Mouse (Mus musculus) megakaryocyte progenitor cell, adult 5-6 weeks (primary cell): ENCODE data around the gene Fam174b. TPM values are rescaled to one million over a fixed set of nuclear protein-coding genes. Genes with fewer than 3 reads are reported as not detected.

ENCODE experiments used
- ATAC-seq: replicated peaks from 2 replicates; pipeline ENCODE4 v1.8.0; 2016; ENCODE audit warnings: mild to moderate bottlenecking, moderate TSS enrichment, inconsistent platforms; ENCODE audit not compliant: poor library complexity
- total RNA-seq, 2 experiments: library from RNA; stranded (forward) in 1 of 2; stranded (reverse) in 1 of 2; fragments of 157-497, 149-512 nt in 1 of 2; fragments of 200-1000 nt in 1 of 2; gene quantifications; 2 replicates each; pipeline versions ENCODE4 v1.2.3 to v1.2.4; 2015 to 2017

Fam174b gene
- total RNA-seq (2015) = 3.0 and 3.3 TPM in 2 replicates
- 6.0 and 6.7 TPM in 2 replicates for total RNA-seq (2017)

DNA sequence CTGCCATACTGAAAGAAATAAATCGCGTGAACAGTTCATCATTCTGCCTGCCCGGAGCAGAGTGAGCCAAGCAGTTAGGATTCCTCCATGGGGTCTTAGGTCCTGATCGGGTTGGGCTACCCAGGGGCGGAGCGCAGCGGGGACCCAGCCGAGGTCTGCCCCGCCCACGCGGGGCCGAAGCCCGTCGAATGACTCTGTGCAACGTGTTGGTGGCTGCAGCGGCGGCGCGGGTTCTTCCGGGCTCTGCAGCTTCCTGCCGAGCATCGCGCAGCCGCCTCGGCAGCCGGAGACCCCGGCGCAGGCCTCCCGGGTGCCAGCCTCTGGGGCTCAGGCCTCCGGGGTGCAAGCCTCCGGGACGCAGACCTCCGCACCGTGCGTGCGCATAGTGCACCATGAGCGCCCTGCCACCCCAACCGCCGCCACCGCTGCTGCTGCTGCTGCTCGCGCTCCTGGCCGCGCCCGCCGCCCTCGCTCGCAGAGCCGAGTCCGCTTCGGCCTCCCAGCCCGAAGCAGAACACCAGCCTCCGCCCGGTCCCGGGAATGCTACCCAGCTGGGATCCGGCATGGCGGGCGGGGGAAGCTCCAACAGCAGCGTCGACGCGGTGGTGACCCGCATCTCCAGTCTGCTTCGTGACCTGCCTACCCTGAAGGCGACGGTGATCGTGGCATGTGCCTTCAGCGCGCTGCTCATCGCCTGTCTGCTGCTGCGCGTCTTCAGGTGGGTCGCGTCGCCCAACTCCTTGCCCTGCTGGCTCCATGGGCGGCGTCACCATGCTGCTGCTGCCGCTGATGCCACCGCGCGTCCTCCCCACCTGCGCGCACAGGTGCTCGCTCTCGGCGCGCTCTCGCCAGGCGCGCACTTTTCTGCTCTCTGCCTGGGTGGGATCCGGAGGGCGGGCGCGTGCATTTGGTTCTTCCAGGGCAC lies at the start of gene Fam174b:
Gene Fam174b (plus strand): TSS at position 192 of the 925 bp plus-strand sequence.
- ATAC-seq = peak; percentile 70

DNA sequence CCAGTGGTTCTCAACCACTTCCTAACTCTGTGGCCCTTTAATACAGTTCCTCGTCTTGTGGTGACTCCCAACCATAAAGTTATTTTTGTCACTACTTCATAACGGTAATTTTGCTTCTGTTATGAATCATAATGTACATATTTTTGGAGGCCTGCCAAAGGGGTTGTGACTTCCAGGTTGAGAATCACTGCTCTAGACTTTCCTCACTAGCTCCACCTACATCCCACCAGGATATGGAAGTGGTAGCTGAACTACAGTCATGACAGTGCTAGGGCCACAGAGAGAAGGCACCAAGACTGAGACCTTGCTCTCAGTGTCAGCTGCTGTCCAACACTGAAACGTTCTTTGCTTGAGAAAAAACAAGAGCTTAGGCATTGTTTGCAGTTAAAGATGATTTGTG lies 43.0 kb upstream of the Fam174b start:
- peak; percentile 83 for ATAC-seq

DNA sequence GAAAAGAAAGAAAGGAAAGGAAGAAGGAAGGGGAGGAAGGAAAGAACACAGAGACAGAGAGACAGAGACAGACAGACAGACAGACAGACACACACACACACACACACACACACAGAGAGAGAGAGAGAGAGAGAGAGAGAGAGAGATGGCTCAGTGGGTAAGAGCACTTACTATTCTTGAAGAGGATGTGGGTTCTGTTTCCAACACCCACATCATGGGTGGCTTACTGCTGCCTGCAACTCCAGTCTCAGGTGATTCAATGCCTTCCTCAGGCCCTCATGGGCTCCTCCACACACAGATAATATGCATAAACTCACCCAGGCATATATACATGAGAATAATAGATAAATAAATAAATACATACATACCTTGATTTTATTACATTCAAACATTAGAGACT lies 35.8 kb upstream of the Fam174b start:
- ATAC-seq = no peak

DNA sequence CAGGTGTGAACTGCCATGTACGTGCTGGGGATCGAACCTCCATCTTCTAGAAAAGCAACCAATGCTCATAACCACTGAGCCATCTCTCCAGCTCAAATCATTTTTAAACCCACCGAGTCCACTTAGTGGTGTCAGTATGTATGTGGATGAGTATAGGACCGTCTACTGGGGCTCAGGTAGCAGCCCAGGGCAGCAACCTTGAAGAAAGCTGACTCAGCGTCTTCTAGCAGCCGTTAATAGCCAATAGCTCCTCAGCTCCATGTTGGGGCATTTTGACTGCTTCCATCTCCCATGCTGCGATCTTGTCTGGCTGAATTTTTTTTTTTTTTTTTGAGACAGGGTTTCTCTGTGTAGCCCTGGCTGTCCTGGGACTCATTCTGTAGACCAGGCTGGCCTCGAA lies 26.6 kb upstream of the Fam174b start:
- ATAC-seq = no peak

DNA sequence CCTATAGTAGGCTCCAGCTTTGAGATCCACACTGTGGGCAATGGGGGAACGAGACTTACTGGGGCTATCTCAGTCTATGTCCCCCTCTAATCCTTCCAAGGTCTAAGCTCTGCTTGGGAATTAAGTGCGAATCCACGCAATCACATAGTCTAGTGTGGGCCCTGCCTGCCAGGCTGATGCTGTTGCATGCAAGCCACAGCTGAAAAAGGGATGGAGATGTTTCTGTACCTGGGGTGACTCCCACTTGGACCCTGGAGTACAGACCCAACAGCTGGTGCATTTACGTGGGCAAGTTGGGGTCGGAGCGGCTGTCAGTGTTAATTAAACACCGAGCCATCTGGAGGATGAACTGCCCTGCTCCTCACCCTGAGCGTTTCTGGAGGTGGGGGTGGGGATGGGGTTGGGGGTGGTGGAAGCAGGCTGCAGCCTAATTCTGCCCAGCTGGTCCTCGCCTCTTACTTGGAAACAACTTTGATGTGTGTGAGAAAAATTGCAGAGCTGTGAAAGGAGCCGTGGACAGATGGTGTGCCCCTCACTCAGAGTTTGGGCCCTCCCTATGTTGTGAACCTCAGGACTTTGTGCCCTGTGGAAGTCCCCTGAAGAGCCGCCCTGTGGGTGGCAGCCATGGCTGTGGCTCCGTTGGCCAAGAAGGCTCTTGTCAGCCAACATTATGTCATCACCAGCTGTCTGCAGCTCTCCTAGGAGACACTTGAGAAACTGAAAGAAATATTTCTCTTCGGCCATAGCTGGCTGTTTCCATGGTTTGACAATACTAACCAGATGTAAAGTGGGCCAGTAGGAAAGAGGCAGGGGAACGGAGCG lies 24.0 kb upstream of the Fam174b start:
- ATAC-seq = no peak

DNA sequence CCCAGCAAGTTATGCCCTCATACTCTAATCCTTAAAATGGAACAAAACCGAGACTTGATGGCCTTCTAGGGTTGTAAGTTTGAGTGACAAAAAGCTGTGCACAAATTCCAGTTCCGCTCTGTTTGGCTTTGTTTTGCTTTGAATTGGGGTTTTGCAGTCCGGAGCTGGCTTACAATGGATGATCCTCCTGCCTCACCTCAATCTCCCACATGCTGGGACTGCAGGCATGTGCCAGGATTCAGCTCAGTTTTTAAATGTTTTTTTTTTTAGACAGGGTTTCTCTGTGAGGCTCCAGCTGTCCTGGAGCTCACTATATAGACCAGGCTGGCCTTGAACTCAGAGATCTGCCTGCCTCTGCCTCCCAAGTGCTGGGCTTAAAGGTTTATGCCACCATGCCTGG lies 23.3 kb upstream of the Fam174b start:
- ATAC-seq = no peak

DNA sequence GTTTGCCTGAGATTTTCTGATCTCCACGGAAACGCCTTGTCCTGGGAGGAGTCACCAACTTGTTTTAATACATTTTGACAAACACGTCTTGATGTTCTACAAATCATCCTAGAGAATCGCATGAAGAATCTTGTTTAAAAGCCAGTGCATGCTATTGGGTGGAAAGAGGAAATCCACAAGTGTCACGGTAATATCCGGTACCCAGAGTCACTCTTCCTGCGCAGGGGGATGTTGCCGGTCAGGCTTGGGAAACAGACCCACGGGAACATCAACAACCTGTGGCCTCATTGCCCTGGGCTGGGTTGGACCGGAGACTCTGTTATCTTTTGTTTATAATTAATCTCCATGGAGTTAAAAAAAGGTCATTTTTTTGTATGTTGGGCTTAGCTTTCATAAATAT lies 22.1 kb upstream of the Fam174b start:
- ATAC-seq = peak; percentile 54

DNA sequence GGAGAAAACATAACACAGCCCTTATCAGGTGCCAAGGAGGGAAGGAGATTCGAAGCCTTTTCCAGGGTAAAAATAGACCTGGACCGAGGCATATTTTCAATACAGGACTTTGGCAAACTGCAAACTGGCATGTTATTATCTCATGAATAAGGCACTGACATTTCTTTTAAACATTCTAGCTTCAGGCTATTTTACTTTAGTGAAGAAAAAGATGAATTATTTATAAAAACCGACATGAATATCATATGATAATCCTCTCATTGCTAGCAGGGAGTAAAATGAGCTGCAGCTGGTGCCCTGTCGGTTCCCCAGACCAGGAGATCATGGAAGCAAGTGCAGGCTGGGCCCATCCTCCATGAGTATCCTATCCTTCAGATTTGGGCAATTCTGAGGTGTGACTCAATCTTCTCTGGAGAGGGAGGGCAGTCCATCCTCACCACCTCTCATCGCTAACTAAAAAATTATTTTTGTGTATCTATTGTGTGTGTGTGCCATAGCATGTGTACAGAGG lies 21.6 kb upstream of the Fam174b start:
- no peak for ATAC-seq

DNA sequence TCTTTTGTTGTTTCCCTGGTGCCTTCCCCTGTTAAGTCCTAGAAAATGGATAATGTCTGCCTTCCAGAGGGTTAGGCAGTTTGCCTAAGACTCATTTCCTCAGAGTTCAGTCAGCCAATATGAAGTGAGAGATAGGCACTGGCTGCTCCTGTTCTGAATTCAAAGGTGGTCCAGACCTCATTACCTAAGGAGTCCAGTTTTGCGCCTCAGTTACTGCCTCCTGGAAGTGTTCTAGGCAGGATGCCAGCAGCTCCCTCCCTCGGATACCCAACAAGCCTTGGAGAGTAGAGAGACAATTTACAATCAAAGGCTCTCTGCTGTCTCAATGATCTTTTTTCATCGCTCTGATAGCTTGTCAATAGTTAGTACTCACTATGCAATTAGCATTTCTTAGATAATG lies 19.1 kb upstream of the Fam174b start:
- ATAC-seq = no peak

DNA sequence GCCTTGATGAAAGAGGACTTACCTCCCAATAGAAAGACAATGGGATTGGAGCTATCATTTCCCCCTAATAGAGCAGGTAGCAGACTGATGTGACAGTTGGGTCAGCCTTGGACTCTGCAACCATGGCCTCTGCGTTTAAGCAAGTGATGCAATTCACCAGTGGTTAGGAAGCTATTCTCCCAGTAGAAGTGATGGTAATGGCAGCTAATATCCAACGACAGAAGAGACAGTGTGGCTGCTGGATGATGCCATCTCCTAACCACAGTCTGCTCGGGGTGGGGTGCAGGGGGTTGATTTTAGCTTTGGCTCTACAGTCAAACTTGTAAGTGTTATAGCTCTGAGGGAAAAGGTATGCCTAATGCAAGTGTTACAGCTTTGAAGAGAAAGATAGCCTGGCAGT lies 18.3 kb upstream of the Fam174b start:
- peak; percentile 68 for ATAC-seq

DNA sequence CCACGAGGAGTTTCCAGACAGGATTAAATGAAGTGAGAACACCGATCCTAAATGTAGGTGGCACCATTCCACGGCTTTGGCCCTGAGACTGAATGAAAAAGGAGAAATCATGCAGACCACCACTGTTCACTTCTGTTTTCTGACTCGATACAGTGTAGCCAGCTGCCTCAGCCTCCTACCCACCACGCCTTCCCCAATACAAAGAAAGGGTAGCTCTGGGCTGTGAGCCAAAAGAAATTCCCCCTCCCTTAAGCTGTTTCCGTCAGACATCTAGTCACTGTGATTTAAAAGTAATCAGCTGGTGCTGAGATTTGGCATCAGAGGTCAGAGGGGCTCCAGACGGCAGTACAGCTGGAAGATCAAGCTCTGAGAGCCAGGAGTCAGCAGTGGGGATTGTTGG lies 10.2 kb upstream of the Fam174b start:
- ATAC-seq = 0 out of 2 replicates have a peak, but pooled peaks have one; percentile 23

DNA sequence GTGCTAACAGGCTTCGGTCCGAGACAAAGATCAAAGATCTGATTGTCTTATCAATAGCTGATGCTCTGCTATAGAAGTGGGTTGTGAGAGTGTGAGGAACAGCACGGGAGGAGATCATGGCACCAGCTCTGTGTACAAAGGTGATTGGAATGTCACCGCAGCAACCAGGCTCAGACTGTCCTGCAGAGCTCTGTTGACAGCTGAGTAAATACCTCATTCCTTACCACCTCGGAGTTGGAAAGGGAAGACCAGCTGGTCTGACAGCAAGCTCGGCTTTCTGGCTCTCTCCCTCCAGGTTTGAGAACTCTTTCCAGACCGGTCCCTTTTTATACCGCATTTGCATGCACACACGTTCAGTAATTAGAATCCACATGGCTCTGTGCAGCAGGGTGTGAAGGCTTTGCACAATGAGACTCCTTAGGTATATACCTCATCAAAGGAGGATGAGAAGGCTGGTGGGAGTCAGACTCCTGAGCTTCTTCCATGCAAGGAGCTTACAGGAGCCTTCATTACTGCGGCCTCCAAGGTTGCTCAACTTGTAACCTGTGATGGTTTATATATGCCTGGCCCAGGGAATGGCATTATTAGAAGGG lies 9.6 kb upstream of the Fam174b start:
- no peak for ATAC-seq

DNA sequence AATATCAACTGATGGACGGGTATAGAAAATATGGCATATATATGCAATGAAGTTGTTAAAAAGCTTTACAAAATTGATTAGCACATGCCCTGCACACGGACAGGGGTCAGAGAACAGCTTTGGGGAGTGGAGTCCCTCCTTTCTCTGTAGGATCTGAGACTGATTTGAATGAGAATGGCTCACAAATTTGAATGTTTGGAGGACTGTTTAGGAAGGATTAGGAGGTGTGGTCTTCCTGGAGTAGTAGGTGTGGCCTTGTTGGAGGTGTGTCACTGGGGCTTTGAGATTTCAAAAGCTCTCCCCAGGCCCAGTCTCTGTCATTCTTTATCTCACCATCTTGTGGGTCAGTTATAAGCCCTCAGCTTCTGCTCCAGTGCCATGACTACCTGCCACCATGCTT lies 4.1 kb upstream of the Fam174b start:
- ATAC-seq = no peak

DNA sequence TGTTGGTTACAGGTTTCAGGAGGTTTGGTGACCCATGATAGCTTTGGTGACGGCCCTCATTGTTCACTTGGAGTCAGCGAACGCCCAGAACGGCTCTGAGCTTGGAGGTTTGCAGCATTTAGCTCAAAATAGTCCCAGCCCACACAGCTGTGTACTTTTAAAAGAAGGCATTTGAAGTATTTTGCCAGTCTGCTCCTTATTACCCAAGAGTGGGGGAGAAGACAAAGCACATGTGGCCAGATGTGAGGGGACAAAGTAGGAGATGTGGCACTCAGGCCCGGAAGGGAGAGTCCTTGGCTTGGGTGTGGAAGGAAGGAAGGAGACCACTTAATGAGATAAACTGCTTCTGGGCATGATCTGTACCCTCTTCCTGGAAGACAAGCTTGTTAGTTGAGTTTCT lies 1.3 kb downstream of the Fam174b start:
- no peak for ATAC-seq

DNA sequence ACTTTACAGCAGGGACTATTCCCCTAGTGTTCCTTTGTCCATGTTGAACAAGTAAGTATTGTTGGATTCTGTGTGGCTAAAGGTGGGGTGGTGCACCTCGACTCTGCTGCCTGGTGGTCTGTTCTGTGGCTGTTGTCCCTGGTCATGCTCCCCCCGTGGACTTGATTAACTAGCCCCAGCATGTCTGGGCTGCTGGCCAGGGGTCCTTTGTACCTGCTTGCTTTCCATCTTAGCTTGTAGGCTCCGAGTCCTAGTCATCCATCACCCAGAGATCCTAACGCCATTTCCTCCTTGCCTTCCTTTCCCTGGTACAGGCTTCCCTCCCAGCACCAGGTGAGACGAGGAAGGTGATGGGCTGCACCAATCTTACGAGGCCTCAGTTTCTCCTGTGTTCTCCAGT lies 1.7 kb downstream of the Fam174b start:
- ATAC-seq = no peak

DNA sequence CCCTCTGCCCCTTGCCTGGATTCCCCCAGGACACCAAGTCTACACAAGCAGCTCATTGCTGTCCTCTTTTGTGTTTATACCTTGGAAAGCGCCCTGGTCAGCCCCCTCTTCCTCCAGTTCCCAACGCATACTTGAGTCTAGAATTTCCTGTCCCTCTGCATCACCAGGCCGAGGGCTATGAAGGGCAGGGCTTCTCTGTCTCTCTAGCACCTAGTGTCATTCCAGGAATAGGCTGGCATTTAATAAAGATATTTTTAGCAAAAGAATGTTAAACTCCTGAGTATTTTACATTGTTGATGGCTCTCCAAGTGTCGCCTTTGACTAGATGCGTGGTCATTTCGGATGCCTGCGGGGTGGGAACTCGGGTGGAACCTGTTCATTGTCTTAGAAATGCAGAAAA lies 3.0 kb downstream of the Fam174b start:
- ATAC-seq = no peak

DNA sequence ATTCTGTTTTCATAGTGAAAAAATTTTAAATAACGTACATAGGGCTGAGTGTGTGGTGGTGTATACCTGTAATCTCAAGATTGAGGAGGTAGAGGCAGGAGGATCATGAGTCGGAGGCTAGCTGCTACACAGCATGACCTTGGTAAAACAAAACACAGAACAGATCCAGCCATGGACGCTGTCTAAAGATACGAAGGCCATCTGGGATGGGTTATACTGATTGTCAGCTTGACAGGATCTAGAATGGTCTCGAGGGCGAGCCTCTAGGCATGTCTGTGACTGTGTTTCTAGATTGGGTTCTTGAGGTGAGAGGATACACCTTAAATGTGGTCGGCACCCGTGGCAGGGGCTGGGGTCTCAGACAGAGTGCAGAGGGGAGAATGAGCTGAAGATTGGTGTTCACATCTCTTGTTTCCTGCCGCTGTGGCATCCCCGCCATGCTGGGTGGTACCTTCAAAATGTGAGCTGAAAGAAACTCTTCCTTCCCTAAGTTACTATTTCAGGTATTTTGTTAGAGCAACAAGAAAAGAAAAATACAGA lies 3.8 kb downstream of the Fam174b start:
- no peak for ATAC-seq

DNA sequence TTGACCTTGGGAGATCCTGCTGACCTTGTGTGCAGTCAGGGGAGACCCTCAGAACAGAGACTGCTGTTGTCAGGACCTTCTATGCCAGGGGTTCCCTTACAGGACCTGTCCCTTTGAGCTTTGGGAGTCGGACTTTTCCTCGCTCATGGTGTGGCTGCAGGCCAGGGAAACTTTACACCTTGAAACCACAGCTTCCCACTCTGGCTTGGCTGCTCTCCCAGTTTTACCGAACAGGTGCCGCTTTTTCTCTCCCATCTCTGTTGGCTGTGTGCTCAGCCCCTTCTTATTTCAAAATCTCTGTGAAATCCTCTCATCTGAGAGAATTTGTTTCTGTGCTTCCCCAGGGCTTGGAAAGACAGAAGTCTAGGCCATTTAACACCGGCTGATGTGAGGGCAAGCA lies 5.8 kb downstream of the Fam174b start:
- no peak for ATAC-seq

DNA sequence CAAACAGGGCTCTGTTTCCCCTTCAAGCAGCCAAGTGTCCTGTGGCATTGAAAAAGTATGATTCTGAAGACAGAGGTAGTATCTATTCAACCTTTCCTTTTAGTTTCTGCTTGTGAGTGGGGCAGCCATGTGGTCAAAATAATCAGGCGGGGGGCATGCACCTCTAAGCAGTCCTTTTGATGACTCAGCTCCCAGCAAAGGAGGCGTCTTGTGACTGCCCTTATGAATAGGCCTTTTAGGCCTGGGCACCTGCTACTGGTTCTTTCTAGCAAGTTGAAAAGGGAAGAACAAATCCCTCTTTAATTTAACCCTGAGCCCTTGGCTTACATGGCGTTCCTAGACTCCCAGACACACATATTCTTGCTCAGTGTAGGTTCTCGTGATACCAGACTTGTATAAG lies 6.7 kb downstream of the Fam174b start:
- ATAC-seq = no peak

DNA sequence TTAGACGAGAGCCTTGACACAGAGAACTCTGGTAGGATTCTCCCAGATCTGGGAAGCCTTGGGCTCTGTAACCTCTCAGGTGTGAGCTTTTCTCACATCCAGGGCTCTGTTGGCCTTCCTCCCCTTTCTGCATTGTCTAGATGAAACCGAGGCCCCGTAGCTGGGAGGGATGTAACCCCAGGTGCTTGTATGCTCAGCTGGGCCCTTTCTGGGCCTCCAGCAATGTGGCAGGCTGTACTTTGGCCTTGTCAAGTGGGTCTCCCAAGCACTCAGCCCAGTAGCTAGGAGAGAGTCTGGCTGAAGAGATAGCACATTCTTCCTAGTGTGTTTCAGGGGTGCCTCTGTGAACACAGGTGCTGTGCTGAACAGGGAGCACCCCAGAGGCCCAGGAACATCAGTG lies 7.4 kb downstream of the Fam174b start:
- no peak for ATAC-seq
